Mouse (Mus musculus): ENCODE results near the gene Gm49510.

- TF ChIP-seq RCOR1 (conservative IDR thresholded peaks at IDR 0.05; ENCODE audit: low read depth, low read length) (no peak), CTCF (conservative IDR thresholded peaks at IDR 0.05 in 1 of 2, IDR thresholded peaks at IDR 0.05 in 1 of 2; ENCODE audit: low read depth in 2 of 2, low read length in 2 of 2) (no peak), UBTF (IDR thresholded peaks at IDR 0.05; ENCODE audit: low read depth, low read length) (no peak)
Observed at GRCm38 (mm10) chr15:78914823-78915659, 15.6 kb downstream of the Gm49510 start.
